9 mouse cellular contexts compared by ENCODE assay signal in genomic region chr12:79362219-79362618, GRCm38 (mm10).
DNase-seq lines count a peak whose midpoint lies in the region; TF ChIP-seq lines count a peak whose summit lies in the region.
"Had no signal": no experiment of that assay in that cellular context is flagged by ENCODE, and none has a peak within 500 bp of the region (broad histone marks: within the 10 kb centered on the region; RNA-seq: fewer than 3 reads in every experiment).

No protein-coding gene starts in this region.

- DNase-seq in gastrocnemius, adult 2 months, result peak; percentile 25
- DNase-seq in gastrocnemius, postnatal 4 days (ENCODE audit: low spot score in 2 of 2), result no peak
- DNase-seq in 3T3-L1 (ENCODE audit: low read depth, low spot score), result peak; percentile 58
- peak; percentile 36 for DNase-seq in T-cell, adult 2 months (ENCODE audit: low spot score)
- DNase-seq in kidney, postnatal 4 days, result peak; percentile 50 to 60
- DNase-seq in splenic B cell, adult 2 months (ENCODE audit: low read depth, low spot score), result peak; percentile 73
- no peak for DNase-seq in frontal cortex, postnatal 14 days (ENCODE audit: low spot score in 2 of 2)
- no peak for DNase-seq in right cerebral cortex, postnatal 4 days

- no peak overlapping the region for H3K4me3 ChIP-seq in gastrocnemius, adult 2 months
- H3K4me3 ChIP-seq: limb, embryonic 12.5 days had no signal

- TF ChIP-seq CTCF in gastrocnemius, adult 2 months (IDR thresholded peaks at IDR 0.05), result peak; percentile 67

- intact Hi-C loops in gastrocnemius, adult 2 months (cut with DNase I), result loop anchor here (5.0 kb wide), 1 partner anchor 250 kb away; no protein-coding TSS in a partner anchor

- H3K27ac ChIP-seq in gastrocnemius, adult 2 months, result no peak overlapping the region
- H3K27ac ChIP-seq: limb, embryonic 12.5 days had no signal

- H3K36me3 ChIP-seq in splenic B cell, adult 2 months (ENCODE audit: control insufficient read depth, insufficient read depth, low read length, poor library complexity, severe bottlenecking), result no peaks in the 10 kb centered on the region
- H3K36me3 ChIP-seq: limb, embryonic 12.5 days had no signal

- no peaks in the 10 kb centered on the region for H3K27me3 ChIP-seq in splenic B cell, adult 2 months (ENCODE audit: control insufficient read depth, insufficient read depth, low read length, poor library complexity, severe bottlenecking)
- H3K27me3 ChIP-seq: limb, embryonic 12.5 days had no signal

Comparison
In these comparisons a context has a peak if more than half of its experiments do, and no peak if none do; other contexts are left out.
1. DNase-seq: peak in gastrocnemius, adult 2 months (single experiment), 3T3-L1 (single experiment), T-cell, adult 2 months (single experiment), kidney, postnatal 4 days (2 of 2) and splenic B cell, adult 2 months (single experiment); none in gastrocnemius, postnatal 4 days (0 of 2), frontal cortex, postnatal 14 days (0 of 2) and right cerebral cortex, postnatal 4 days (single experiment).